Mouse (Mus musculus): Measurements from ENCODE around the gene Akap9. TPM values are rescaled to one million over a fixed set of nuclear protein-coding genes. Genes with fewer than 3 reads are reported as not detected.
"Not testable (repeated sequence)": the region's sequence is repeated elsewhere in the genome, so short reads cannot be mapped to it uniquely, and the experiment has no call there.

Gene Akap9
- total RNA-seq, 4 experiments from 2014 or later, result 55.6 to 74.3 (median 61.6) TPM

DNA sequence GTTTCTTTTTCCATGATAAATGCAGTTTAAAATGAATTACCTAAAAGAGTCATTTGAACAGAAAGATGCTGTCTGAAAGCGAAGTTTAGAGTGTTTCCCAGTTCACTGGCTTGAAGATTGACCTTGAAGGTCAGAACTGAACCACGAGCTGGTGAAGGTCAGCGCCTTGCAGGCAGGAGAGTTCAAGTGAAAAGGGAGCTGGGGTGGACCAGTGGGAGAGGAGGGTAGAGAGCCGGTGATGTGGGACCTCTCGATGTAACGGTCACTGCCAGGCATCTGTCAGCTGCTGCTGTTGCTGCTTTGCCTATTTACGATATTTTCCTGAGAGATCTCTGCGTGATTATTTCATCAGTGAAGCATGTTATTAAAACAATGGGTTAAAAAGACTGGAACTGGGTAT is 111.5 kb downstream of the Akap9 start:
- DNase-seq (ENCODE audit: low spot score in 2 of 2), result no peak

DNA sequence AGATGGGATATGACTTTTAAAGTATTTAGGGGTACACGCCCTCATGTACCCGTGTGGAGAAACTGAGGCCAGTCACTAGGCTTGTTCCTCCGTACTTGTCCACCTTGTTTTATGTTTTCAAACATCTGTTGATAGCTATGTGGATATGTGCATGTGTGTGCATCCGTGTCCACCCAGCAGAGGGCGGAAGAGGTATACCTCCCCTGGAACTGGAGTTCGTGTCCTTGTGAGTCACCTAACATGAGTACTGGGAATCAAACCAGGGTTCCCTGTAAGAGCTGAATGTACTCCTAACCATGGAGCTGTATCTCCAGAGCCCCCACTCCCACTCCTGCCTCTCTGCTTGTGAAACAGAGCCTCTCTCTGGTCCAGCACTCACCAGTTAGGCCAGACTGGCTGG is 112.5 kb downstream of the Akap9 start:
- DNase-seq (ENCODE audit: low spot score in 2 of 2), result no peak

DNA sequence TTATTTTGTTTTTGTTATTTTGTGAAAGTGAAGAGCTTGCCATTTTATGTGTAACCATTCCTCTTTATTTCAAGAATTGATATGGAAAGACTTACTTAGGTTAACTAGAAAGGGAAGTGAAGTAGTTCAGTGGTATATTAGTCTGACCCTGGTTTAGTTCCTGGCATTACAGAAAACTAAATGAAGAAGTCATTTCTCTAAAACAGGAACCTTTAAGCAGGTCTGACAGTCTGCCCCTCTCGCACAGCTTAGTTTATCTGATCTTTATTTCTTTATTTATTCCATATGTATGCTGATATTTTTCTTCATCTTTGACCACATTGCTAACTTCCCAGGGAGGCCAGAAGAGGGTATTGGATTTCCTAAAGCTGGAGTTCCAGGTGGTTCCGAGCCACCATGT is 113.1 kb downstream of the Akap9 start:
- no peak for DNase-seq (ENCODE audit: low spot score in 2 of 2)

DNA sequence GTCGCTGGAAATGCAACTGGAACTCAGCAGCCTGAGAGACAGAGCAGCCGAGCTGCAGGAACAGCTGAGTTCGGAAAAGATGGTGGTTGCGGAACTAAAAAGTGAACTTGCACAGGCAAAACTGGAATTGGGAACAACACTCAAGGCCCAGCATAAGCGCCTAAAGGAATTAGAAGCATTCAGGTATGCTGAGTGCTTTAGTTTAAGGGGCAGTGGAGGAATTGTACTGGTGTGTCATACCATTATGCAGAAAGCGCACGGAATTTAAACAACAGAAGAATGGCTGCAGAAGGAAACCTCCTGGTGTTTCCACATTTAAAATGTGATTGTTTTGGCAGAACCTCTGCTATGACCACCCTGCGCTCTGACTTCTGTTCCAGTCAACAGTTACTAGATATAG is 132.5 kb downstream of the Akap9 start:
- DNase-seq (ENCODE audit: low spot score in 2 of 2), result no peak

DNA sequence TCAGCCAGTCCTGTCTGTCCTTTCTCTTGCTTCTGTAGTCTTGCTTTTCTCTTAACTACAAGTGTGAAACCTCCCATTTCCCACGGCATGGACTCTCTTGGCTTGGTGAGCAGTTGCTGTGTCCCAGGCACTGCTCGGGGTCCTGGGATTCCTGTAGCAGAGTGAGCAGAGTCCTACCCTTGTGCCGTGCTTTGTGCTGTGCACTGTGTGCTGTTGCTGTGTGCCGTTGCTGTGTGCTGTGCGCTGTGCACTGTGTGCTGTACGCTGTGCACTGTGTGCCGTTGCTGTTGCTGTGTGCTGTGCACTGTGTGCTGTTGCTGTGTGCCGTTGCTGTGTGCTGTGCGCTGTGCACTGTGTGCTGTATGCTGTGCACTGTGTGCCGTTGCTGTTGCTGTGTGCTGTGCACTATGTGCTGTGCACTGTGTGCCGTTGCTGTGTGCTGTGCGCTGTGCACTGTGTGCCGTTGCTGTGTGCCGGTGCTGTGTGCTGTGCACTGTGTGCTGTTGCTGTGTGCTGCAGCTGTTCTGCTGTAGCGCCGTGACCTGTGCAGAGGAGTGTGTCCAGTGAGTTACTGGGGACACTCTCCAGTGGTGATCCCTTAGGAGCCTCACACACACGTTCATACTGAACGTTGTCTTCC is 138.7 kb downstream of the Akap9 start:
- DNase-seq (ENCODE audit: low spot score in 2 of 2), result no peak

DNA sequence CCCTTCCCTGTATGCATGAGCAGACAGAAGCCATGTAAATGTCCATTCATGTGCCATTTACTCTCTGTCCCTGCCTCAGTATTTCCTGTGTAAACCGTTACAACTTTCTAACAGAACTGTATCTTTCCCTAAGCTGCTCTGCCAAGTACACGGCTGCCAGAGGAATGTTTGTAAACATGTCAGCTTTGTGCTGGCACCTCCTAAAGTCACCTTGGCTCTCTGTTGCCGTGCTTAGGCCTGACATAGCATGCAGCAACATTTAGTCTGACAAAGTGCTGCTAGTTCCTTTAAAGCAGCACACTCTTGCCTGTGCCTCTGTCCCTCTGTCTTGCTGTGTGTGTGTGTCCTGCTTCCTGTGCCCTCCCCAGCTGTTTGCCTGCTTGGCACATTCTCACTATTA is 139.3 kb downstream of the Akap9 start:
- no peak for DNase-seq (ENCODE audit: low spot score in 2 of 2)

DNA sequence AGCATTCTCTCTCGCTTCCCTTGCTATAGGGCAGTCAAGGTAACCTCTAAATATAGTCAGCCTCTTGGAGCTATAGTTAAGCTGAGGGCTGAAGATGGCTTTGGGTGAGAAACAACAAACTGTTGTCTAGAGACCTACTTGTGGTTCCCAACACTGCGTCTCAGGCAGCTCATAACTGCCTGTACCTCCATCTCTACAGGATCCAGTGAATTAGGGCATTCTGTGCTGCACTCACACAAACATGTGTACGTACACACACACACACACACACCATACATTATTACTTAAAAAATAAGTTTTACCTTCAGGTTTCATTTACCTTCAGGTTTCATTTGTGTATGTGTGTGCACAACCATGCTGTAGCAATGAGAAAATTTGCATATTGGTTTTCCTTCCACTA is 151.2 kb downstream of the Akap9 start:
- no peak for DNase-seq (ENCODE audit: low spot score in 2 of 2)

DNA sequence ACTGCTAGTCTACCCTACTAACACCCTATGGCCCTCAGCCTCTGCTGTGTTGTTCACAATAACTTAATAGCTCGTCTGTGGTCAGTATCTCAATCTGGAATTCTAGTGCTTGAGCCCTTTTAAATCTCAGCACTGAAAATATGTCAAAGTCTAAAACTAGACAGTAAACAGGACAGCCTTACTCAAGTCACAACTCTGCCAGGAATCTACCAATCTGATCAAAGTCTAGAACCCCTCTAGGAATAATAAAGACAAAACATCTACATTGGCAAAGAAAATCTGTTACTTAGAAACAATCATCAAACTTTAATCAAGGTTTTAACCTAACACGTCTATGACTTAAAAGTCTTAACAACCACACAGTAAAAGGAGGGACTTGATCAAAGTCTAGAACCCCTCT is 153.0 kb downstream of the Akap9 start:
- no peak for DNase-seq (ENCODE audit: low spot score in 2 of 2)

DNA sequence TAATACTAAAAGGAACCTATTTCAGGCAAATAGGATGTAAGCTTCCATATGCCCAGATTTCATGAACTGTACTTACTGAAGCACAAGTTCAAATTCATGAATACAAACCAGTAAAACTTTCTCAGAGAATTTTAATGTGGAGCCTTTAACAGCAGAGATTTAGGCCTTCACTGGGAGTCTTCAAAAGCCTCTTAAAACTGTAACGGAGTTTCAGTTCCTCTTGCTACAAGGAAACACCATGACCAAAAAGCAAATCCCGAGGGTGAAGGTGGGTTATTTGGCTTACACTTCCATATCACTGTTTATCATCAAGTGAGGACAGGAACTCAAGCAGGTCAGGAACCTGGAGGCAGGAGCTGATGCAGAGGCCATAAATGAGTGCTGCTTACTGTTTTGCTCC is 153.7 kb downstream of the Akap9 start:
- no peak for DNase-seq (ENCODE audit: low spot score in 2 of 2)

DNA sequence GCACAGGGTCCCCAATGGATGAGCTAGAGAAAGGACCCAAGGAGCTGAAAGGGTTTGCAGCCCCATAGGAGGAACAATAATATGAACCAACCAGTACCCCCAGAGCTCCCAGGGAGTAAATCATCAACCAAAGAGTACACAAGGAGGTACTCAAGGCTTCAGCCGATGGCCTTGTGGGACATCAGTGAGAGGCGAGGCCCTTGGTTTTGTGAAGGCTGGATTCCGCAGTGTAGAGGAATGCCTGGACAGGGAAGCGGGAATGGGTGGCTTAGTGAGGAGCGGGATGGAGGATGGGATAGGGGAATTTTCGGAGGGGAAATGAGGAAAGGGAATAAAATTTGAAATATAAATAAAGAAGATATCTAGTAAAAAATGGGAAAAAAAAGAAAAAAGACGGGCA is 157.1 kb downstream of the Akap9 start:
- DNase-seq (ENCODE audit: low spot score in 2 of 2), result no peak

DNA sequence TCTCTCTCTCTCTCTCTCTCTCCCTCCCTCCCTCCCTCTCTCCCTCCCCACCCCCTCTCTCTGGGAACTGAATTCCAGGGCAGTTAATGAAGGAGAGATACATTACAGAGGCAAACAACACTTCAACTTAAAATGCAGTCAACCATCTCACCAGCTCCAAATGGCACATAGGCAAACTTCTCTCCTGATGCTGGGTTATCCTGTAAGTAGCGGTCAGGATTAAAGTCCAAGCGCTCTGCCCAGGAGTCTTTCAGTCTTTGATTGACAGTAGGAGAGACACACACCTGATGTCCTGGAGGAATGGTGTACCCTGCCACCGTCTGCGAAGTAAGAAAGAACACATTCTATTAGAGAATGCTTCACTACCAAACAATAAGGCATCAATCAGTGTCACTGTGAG is 158.5 kb downstream of the Akap9 start:
- DNase-seq (ENCODE audit: low spot score in 2 of 2), result no peak

DNA sequence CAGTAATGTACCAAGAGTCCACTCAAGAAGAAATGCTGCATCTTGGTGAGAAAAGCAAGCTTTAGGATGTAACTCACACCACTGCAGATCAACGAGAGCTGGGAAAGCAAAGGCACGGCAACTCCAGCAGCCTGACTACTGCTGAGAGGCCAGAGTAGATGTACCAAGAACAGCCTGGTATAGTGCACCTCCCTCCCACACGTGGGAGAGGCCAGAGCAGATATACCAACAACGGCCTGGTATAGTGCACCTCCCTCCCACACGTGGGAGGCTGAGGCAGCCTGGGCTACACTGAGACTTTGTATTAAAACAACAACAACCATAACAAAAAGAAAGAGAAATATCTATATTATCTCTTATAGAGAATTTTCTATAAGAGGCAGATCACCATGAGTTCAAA is 160.3 kb downstream of the Akap9 start:
- DNase-seq (ENCODE audit: low spot score in 2 of 2), result no peak

DNA sequence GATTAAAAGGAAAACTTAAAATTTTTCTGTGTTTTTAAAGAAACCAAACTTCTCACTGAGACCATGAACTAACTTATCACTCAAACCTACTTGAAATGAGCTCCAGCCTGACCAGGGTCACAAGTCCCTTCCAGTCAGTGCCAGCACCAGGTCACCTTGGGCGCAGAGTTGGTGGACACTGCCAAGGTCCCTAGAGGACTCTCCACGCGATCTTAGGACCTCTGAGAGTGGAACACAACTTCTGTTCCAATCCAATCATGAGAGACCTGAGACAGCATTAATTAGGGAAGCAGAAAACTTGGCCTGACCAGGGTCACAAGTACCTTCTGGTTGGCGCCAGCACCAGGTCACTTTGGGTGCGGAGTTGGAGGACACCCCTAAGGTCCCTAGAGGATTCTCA is 166.6 kb downstream of the Akap9 start:
- DNase-seq (ENCODE audit: low spot score in 2 of 2), result no peak

DNA sequence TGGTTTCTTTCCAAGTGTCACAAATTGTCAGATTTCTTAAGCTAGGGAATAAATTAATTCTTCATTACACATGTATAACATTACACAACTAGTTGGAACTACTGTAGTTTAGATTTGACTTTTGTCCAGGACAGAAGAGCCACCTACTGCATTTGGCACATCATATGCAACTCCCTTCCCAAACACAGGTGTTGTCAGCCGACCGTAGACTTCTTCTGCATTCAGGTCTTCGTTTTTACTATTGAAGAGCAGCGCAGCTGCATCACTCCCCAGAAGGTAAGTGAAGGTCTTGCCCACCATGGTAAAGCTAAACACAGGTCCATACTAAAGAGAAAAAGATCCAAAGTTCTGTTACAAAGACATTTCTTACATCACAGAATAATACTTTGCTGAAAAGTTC is 173.2 kb downstream of the Akap9 start:
- no peak for DNase-seq (ENCODE audit: low spot score in 2 of 2)

DNA sequence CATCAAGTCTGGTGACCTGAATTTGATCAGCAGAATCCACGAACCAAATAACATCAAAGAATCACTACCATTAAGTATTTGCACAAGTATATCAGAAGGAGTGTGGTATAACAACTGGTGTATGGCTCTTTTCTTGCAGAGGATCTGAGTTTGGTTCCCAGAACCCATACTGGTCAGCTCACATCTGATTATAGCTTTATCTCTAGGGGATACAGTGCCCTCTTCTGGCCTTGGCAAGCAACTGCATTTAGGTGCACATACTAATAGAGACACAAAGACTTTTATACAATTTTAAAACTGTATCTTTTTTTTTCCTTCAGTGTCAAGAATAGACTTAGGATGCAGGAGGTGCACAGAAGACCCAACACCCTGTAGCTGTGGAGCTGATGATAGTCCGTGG is 173.9 kb downstream of the Akap9 start:
- no peak for DNase-seq (ENCODE audit: low spot score in 2 of 2)

DNA sequence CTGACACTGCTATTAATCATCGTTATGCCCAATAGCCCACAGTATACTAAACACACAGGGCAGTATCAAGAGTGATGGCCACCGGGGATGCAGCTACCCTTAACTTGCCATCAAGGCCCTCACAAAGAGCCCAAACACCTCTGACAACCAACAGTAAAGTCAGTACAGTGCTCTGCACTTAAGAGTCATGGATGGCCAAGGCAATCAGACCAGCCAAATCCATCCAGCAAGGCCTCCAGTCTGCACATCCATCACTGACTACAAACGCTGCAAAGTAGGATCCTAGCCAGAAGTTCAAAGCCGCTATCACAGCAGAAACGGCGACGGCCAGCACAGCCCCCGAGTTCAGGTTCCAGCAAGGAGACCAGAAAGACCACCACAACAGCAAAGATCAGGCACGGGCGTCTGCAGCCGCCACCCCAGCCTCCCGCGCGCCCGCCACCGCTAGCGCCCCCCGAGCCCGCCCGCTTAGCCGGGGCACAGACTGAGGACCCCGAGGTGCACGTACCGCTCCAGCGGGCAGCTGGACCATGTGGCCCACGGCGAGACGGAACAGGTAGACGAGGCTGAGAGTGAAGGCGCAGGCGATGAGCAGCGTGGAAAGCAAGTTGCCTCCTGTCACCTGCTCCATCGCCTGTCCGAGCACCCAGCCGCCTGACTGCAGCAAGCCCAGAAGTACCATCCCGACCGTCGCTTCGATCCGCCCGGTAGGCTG is 175.9 kb downstream of the Akap9 start:
- peak; percentile 19 to 21 for DNase-seq (ENCODE audit: low spot score in 2 of 2)

DNA sequence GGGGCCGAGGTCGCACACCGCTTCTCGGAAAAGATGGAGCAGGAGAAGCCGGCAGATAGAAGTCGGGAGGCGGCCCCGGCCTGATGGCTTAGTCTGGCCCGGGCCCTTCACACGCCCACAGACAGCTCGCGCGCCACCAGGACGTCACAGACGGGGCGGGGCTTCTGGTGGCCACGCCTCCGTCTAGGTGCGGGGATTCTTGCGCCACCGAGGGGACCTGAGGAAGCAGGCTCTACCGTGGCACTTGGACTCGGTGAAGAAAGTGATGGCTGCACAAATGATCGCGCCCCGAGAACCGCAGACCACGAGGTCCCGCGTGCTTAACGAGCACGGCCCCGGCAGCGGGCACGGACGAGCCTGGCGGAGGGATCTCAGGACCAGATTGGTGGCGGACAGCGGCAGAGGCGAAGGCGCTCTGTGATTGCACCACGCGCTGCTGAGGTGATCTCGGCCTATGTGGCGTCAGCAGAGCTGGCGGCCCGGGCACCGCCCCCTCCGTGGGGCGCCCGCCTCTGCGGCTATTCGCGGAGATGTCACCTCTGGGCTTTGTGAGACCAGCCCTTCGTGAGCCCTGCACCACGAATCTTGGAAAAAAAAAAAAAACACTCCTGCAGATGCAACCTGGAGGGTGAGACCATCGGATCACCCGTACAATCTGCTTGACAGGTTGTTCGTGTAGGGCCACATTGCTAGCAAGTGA is 176.6 kb downstream of the Akap9 start, which contains the start of gene Cyp51:
Cyp51 (minus strand) TSS at position 406 of the 700 bp plus-strand sequence.
- peak; percentile 90 to 93 for DNase-seq (ENCODE audit: low spot score in 2 of 2)

DNA sequence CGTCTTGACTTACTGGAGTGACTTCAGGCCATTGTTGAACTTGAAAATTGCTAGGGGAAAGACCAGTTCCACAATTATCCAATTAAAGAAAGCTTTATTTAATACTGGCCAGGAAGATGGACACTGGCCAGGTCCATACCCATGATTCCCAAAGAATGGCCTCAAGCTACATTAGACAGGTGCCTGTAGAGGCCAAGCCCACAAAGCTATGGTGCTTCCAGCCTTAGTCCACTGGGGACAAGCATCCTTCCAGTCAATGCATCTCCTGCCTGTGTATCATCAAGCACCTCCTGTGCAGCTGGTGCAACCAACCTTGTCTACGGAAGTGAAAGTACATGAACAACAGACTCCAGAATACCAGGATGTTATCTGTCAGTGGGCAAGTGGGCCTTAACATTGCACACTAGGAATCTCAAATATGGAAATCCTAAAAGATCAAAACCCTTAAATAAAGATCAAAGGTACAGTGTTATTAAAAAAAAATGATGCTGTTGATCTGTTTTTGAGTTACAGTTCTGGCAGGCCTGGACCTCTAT is 177.9 kb downstream of the Akap9 start:
- no peak for DNase-seq (ENCODE audit: low spot score in 2 of 2)

DNA sequence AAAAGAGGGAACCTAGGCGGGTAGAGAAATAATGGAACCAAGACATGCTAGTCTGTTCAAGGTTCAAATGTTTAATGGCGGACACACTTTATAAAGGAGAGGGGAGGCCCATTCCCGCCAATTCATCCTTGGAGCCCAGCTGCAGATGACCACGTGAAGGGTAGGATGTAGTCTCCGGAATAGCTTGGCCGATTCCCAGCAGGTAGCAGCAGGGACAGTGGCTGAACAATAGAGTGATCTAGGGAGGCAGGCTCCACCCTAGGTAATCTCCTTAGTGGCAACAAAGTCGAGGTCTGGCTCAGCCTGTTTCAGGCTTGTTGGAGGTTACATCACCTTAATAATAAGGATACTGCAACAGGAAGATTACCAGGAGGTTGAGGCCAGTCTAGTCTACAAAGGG is 179.2 kb downstream of the Akap9 start:
- not testable (repeated sequence) for DNase-seq (ENCODE audit: low spot score in 2 of 2)

DNA sequence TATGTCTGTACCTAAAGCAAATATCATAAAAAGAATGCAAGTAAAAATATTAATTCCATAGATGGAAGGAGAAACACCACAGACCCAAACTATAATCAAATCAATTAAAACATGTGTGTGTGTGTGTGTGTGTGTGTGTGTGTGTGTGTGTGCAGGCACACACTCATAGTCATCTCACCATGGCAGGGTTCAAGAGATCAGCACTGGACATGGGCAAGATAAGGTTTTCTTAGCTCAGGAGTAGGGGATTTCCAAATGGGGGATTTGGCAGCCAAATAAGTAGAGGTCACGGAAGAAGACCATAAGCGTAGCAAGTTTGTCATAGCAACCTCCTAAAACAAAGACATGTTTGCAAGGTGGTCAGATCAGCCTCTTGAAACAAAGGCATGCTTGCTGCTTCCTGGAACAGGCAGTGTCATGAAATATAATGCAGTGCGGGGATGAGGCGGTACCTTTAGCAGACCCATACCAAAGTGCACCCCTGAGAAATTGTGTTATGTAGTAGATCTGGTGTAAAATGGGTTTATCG is 184.8 kb downstream of the Akap9 start:
- DNase-seq (ENCODE audit: low spot score in 2 of 2), result no peak

Measured in layer of hippocampus, adult 8-10 months (tissue).